Mouse (Mus musculus): ENCODE measurements around the gene Fn1. TPM values are rescaled to one million over a fixed set of nuclear protein-coding genes. Genes with fewer than 3 reads are reported as not detected.

Gene Fn1
- polyA plus RNA-seq, 1 experiment from 2014 or later, result 39.5 TPM

- peaks cover 25% of the 10 kb centered on the region for H3K36me3 ChIP-seq (replicated peaks; ENCODE audit: control insufficient read depth, insufficient read depth)
- H3K9ac ChIP-seq, result no peak overlapping the region
- H3K4me2 ChIP-seq (replicated peaks), result no peak overlapping the region
- DNase-seq (ENCODE audit: low spot score), result no peak
- H3K9me3 ChIP-seq (ENCODE audit: control insufficient read depth, low read length), result no peaks in the 10 kb centered on the region
- H3K27me3 ChIP-seq (ENCODE audit: control insufficient read depth, insufficient read depth, low read length), result no peaks in the 10 kb centered on the region
- 94% methylated on average over 2 of the region's 2 CpGs for WGBS
- H3K4me1 ChIP-seq (replicated peaks; ENCODE audit: control insufficient read depth, insufficient read depth, low read length), result no peaks in the 10 kb centered on the region
- ATAC-seq (ENCODE audit: low FRiP score), result no peak
- H3K27ac ChIP-seq, result no peak overlapping the region
- no peak overlapping the region for H3K4me3 ChIP-seq (replicated peaks; ENCODE audit: low read length)
Measured at GRCm38 (mm10) chr1:71594268-71594667, 58.7 kb downstream of the Fn1 start.

DNA sequence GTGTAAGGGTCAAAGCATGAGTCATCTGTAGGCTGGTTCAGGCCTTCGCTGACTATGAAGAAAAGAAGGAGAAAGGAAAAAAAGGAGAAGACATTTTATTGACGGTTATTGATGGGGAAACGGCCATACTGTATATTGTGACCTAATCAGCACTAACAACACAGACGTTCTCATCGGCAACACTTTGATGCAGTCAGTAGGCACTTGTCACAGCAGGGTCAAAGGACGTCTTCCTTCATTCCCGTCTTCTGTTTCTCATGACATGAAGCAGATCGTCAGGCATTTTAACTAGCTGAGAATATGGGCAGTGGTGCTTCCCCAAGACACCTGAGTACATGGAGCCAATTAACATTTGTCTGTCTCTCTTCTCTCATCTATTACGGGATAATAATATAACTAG, 59.8 kb downstream of the Fn1 start:
- ATAC-seq (ENCODE audit: low FRiP score) (no peak), DNase-seq (ENCODE audit: low spot score) (no peak)
- Histone ChIP-seq H3K4me2 (replicated peaks) (no peak overlapping the region), H3K27ac (no peak overlapping the region), H3K9ac (no peak overlapping the region), H3K4me1 (replicated peaks; ENCODE audit: control insufficient read depth, insufficient read depth, low read length) (no peaks in the 10 kb centered on the region), H3K27me3 (ENCODE audit: control insufficient read depth, insufficient read depth, low read length) (no peaks in the 10 kb centered on the region), H3K36me3 (replicated peaks; ENCODE audit: control insufficient read depth, insufficient read depth) (peaks cover 20% of the 10 kb centered on the region), H3K4me3 (replicated peaks; ENCODE audit: low read length) (no peak overlapping the region), H3K9me3 (ENCODE audit: control insufficient read depth, low read length) (no peaks in the 10 kb centered on the region)
- 88% methylated on average over 9 of the region's 9 CpGs for WGBS

DNA sequence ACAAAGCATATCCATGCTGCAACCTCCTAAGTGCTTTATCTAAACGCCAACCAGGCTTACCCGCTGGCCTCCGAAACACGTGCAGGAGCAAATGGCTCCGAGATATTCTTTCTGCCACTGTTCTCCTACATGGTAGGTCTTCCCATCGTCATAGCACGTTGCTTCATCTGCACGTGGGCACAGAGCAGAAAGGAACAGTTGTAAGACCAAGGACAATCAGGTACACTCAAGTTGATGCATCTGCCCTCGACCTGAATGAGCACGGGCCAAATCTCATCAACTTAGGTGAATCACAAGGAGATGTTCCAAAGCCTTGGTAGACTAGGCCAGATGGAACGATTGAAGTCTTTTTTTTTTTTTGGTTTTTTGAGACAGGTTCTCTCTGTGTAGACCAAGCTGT, 63.0 kb downstream of the Fn1 start:
- H3K36me3 ChIP-seq (replicated peaks; ENCODE audit: control insufficient read depth, insufficient read depth), result peaks cover 20% of the 10 kb centered on the region
- H3K27ac ChIP-seq, result no peak overlapping the region
- no peak overlapping the region for H3K4me3 ChIP-seq (replicated peaks; ENCODE audit: low read length)
- H3K27me3 ChIP-seq (ENCODE audit: control insufficient read depth, insufficient read depth, low read length), result no peaks in the 10 kb centered on the region
- no peak overlapping the region for H3K9ac ChIP-seq
- H3K9me3 ChIP-seq (ENCODE audit: control insufficient read depth, low read length), result no peaks in the 10 kb centered on the region
- DNase-seq (ENCODE audit: low spot score) (no peak), ATAC-seq (ENCODE audit: low FRiP score) (no peak)
- WGBS, result 97% methylated on average over 11 of the region's 11 CpGs
- H3K4me1 ChIP-seq (replicated peaks; ENCODE audit: control insufficient read depth, insufficient read depth, low read length), result no peaks in the 10 kb centered on the region
- H3K4me2 ChIP-seq (replicated peaks), result no peak overlapping the region

DNA sequence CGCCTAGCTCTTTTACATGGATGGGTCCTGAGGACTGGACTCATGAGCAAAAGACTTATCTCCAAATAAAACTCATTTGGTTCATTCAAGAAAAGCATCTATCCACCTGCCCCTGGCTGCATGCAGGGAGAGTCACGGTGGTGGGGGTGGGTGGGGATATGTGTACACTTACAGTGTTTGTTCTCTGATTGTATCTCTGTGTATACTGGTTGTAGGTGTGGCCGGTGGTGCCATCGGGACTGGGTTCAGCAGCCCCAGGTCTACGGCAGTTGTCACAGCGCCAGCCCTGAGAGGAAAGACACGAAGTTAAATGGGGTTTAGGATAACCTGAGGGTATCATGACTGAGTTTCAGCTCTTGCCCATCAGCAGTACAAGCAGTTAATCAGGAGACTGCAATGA, 66.3 kb downstream of the Fn1 start:
- H3K27ac ChIP-seq, result no peak overlapping the region
- ATAC-seq (ENCODE audit: low FRiP score) (no peak), DNase-seq (ENCODE audit: low spot score) (no peak)
- H3K4me3 ChIP-seq (replicated peaks; ENCODE audit: low read length), result no peak overlapping the region
- WGBS, result 92% methylated on average over 7 of the region's 7 CpGs
- no peak overlapping the region for H3K4me2 ChIP-seq (replicated peaks)
- H3K9ac ChIP-seq, result no peak overlapping the region
- H3K4me1 ChIP-seq (replicated peaks; ENCODE audit: control insufficient read depth, insufficient read depth, low read length), result no peaks in the 10 kb centered on the region
- H3K27me3 ChIP-seq (ENCODE audit: control insufficient read depth, insufficient read depth, low read length), result no peaks in the 10 kb centered on the region
- H3K9me3 ChIP-seq (ENCODE audit: control insufficient read depth, low read length), result no peaks in the 10 kb centered on the region
- H3K36me3 ChIP-seq (replicated peaks; ENCODE audit: control insufficient read depth, insufficient read depth), result peaks cover 14% of the 10 kb centered on the region

DNA sequence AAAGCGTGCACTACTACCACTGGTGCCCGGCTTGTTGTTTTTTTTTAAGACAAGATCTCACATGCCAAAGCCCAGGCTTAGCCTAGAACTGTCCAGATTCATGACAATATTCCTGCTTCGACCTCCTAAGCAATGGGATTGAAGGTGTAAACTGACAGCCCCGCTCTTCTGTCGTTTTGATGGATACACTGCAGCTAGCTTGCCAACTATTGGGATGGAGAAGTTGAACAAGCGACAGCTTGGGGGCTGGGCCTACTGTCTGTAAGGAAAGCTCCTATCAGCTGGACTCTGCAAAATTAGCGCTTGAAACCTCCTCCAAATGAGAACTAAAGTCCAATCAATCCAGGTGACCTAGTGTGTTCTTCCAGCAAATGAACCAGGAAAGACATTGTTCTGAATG, 69.1 kb downstream of the Fn1 start:
- H3K4me2 ChIP-seq (replicated peaks), result no peak overlapping the region
- no peak overlapping the region for H3K4me3 ChIP-seq (replicated peaks; ENCODE audit: low read length)
- WGBS, result 94% methylated on average over 7 of the region's 7 CpGs
- no peak overlapping the region for H3K9ac ChIP-seq
- no peak overlapping the region for H3K27ac ChIP-seq
- H3K36me3 ChIP-seq (replicated peaks; ENCODE audit: control insufficient read depth, insufficient read depth), result peaks cover 17% of the 10 kb centered on the region
- no peaks in the 10 kb centered on the region for H3K9me3 ChIP-seq (ENCODE audit: control insufficient read depth, low read length)
- no peak for DNase-seq (ENCODE audit: low spot score)
- no peak for ATAC-seq (ENCODE audit: low FRiP score)
- no peaks in the 10 kb centered on the region for H3K27me3 ChIP-seq (ENCODE audit: control insufficient read depth, insufficient read depth, low read length)
- H3K4me1 ChIP-seq (replicated peaks; ENCODE audit: control insufficient read depth, insufficient read depth, low read length), result no peaks in the 10 kb centered on the region

GRCm38 (mm10) chr1:71583302-71583701, 69.7 kb downstream of the Fn1 start:
- Histone ChIP-seq H3K4me1 (replicated peaks; ENCODE audit: control insufficient read depth, insufficient read depth, low read length) (no peaks in the 10 kb centered on the region), H3K4me2 (replicated peaks) (no peak overlapping the region), H3K9ac (no peak overlapping the region), H3K27ac (no peak overlapping the region), H3K9me3 (ENCODE audit: control insufficient read depth, low read length) (no peaks in the 10 kb centered on the region), H3K36me3 (replicated peaks; ENCODE audit: control insufficient read depth, insufficient read depth) (peaks cover 22% of the 10 kb centered on the region), H3K4me3 (replicated peaks; ENCODE audit: low read length) (no peak overlapping the region), H3K27me3 (ENCODE audit: control insufficient read depth, insufficient read depth, low read length) (no peaks in the 10 kb centered on the region)
- DNase-seq (ENCODE audit: low spot score) (no peak), ATAC-seq (ENCODE audit: low FRiP score) (no peak)
- 98% methylated on average over 8 of the region's 8 CpGs for WGBS

- WGBS, result 93% methylated on average over 12 of the region's 12 CpGs
Measured at GRCm38 (mm10) chr1:71580408-71580807, 72.6 kb downstream of the Fn1 start.

DNA sequence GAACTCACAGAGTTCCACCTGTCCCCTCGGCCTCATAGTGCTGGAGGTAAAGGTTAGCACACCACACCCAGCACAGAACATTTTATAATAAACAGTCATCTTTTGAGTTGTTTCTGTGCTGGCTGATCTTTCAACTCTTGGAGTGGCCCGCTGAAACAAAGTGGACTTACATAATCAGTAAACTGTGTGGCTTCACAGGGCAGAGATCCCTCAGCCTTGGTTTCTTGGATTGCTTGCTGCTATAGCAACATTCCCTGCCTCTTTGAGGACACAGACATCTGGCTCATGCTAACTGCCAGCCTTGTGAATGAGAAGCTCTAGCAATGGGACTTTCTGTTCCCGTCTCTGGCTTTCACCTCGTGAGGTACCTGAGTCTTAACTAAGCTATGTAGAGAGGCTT, 73.5 kb downstream of the Fn1 start:
- H3K27ac ChIP-seq, result no peak overlapping the region
- WGBS, result 88% methylated on average over 4 of the region's 4 CpGs
- no peak overlapping the region for H3K4me3 ChIP-seq (replicated peaks; ENCODE audit: low read length)
- ATAC-seq (ENCODE audit: low FRiP score), result no peak
- H3K9ac ChIP-seq, result no peak overlapping the region
- no peaks in the 10 kb centered on the region for H3K4me1 ChIP-seq (replicated peaks; ENCODE audit: control insufficient read depth, insufficient read depth, low read length)
- no peak for DNase-seq (ENCODE audit: low spot score)
- no peaks in the 10 kb centered on the region for H3K27me3 ChIP-seq (ENCODE audit: control insufficient read depth, insufficient read depth, low read length)
- peaks cover 47% of the 10 kb centered on the region for H3K36me3 ChIP-seq (replicated peaks; ENCODE audit: control insufficient read depth, insufficient read depth)
- no peaks in the 10 kb centered on the region for H3K9me3 ChIP-seq (ENCODE audit: control insufficient read depth, low read length)
- no peak overlapping the region for H3K4me2 ChIP-seq (replicated peaks)

More at GRCm38 (mm10) chr1:71580408-71580807, 72.6 kb downstream of the Fn1 start:
- Histone ChIP-seq H3K9ac (no peak overlapping the region), H3K4me3 (replicated peaks; ENCODE audit: low read length) (no peak overlapping the region), H3K9me3 (ENCODE audit: control insufficient read depth, low read length) (no peaks in the 10 kb centered on the region), H3K27me3 (ENCODE audit: control insufficient read depth, insufficient read depth, low read length) (no peaks in the 10 kb centered on the region), H3K4me1 (replicated peaks; ENCODE audit: control insufficient read depth, insufficient read depth, low read length) (no peaks in the 10 kb centered on the region), H3K36me3 (replicated peaks; ENCODE audit: control insufficient read depth, insufficient read depth) (peaks cover 47% of the 10 kb centered on the region), H3K4me2 (replicated peaks) (no peak overlapping the region), H3K27ac (no peak overlapping the region)
- no peak for ATAC-seq (ENCODE audit: low FRiP score)
- no peak for DNase-seq (ENCODE audit: low spot score)

- H3K9me3 ChIP-seq (ENCODE audit: control insufficient read depth, low read length), result no peaks in the 10 kb centered on the region
- no peak for DNase-seq (ENCODE audit: low spot score)
Measured at GRCm38 (mm10) chr1:71576837-71577236, 76.2 kb downstream of the Fn1 start.

DNA sequence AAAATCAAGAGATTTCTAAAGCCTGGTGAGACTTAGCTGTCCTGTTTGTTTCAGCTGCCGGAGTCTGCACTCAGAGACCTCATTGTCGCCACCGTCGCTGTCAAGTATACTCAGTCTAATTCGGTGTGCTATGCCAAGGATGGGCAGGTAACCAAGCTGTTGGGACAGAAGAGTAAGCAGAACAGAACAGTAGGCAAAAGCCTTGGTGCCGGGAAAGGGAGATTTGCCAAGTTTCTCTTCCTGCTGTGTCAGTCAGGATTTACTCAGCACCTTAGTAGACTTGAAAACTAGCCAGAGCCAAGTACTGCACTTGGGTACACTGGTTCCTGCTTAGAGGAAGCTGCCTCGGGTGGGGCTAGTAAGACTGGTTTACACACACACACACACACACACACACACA, 77.0 kb downstream of the Fn1 start:
- no peak for ATAC-seq (ENCODE audit: low FRiP score)
- 84% methylated on average over 7 of the region's 7 CpGs for WGBS
- H3K9me3 ChIP-seq (ENCODE audit: control insufficient read depth, low read length), result no peaks in the 10 kb centered on the region
- H3K9ac ChIP-seq, result no peak overlapping the region
- H3K4me2 ChIP-seq (replicated peaks), result no peak overlapping the region
- H3K4me3 ChIP-seq (replicated peaks; ENCODE audit: low read length), result no peak overlapping the region
- no peaks in the 10 kb centered on the region for H3K4me1 ChIP-seq (replicated peaks; ENCODE audit: control insufficient read depth, insufficient read depth, low read length)
- no peaks in the 10 kb centered on the region for H3K27me3 ChIP-seq (ENCODE audit: control insufficient read depth, insufficient read depth, low read length)
- peaks cover 73% of the 10 kb centered on the region for H3K36me3 ChIP-seq (replicated peaks; ENCODE audit: control insufficient read depth, insufficient read depth)
- DNase-seq (ENCODE audit: low spot score), result no peak
- no peak overlapping the region for H3K27ac ChIP-seq

More at GRCm38 (mm10) chr1:71576837-71577236, 76.2 kb downstream of the Fn1 start:
- ATAC-seq (ENCODE audit: low FRiP score), result no peak
- Histone ChIP-seq H3K4me1 (replicated peaks; ENCODE audit: control insufficient read depth, insufficient read depth, low read length) (no peaks in the 10 kb centered on the region), H3K36me3 (replicated peaks; ENCODE audit: control insufficient read depth, insufficient read depth) (peaks cover 65% of the 10 kb centered on the region), H3K4me2 (replicated peaks) (no peak overlapping the region), H3K4me3 (replicated peaks; ENCODE audit: low read length) (no peak overlapping the region), H3K9ac (no peak overlapping the region), H3K27me3 (ENCODE audit: control insufficient read depth, insufficient read depth, low read length) (no peaks in the 10 kb centered on the region), H3K27ac (no peak overlapping the region)
- WGBS, result 96% methylated on average over 6 of the region's 6 CpGs
